Mouse (Mus musculus) skeletal muscle tissue, adult 2 months (tissue): ENCODE measurements around the gene Strn4.

Source experiments
- DNase-seq: peaks from one replicate; pipeline ENCODE4 v3.0.0-alpha.2; 2012; ENCODE audit warnings: low read depth, low spot score

The Strn4 gene

GRCm38 (mm10) chr7:16810920-16811648, 4.6 kb upstream of the Strn4 start:
- DNase-seq, result no peak

GRCm38 (mm10) chr7:16811649-16812070, 4.0 kb upstream of the Strn4 start:
- no peak for DNase-seq

GRCm38 (mm10) chr7:16812505-16812904, 3.2 kb upstream of the Strn4 start:
- no peak for DNase-seq

- peak; percentile 71 for DNase-seq
These were observed 387 bp downstream of the Strn4 start for GRCm38 (mm10) chr7:16816078-16816474.

- no peak for DNase-seq
These were observed 910 bp downstream of the Strn4 start, which contains the start of gene Fkrp for GRCm38 (mm10) chr7:16816475-16817122. Gene Fkrp, minus strand, starts transcription at chr7:16816732.

GRCm38 (mm10) chr7:16817693-16818092, 2.0 kb downstream of the Strn4 start:
- no peak for DNase-seq

- no peak for DNase-seq
These were observed 4.1 kb downstream of the Strn4 start for GRCm38 (mm10) chr7:16819794-16820193.

GRCm38 (mm10) chr7:16820271-16820763, 4.6 kb downstream of the Strn4 start:
- no peak for DNase-seq

GRCm38 (mm10) chr7:16821091-16821490, 5.4 kb downstream of the Strn4 start:
- DNase-seq, result no peak

GRCm38 (mm10) chr7:16821669-16822101, 6.0 kb downstream of the Strn4 start:
- no peak for DNase-seq

- DNase-seq, result peak; percentile 59
These were observed 8.0 kb downstream of the Strn4 start for GRCm38 (mm10) chr7:16823734-16824133.

- no peak for DNase-seq
These were observed 10.1 kb downstream of the Strn4 start for GRCm38 (mm10) chr7:16825785-16826184.

GRCm38 (mm10) chr7:16826571-16826970, 10.9 kb downstream of the Strn4 start:
- no peak for DNase-seq

GRCm38 (mm10) chr7:16827274-16827673, 11.6 kb downstream of the Strn4 start:
- no peak for DNase-seq

- DNase-seq, result no peak
These were observed 14.8 kb downstream of the Strn4 start for GRCm38 (mm10) chr7:16830449-16830848.

- no peak for DNase-seq
These were observed 22.5 kb downstream of the Strn4 start for GRCm38 (mm10) chr7:16837916-16838803.

- no peak for DNase-seq
These were observed 23.2 kb downstream of the Strn4 start for GRCm38 (mm10) chr7:16838804-16839426.

- DNase-seq, result no peak
These were observed 23.9 kb downstream of the Strn4 start for GRCm38 (mm10) chr7:16839427-16840108.

GRCm38 (mm10) chr7:16840109-16840491, 24.4 kb downstream of the Strn4 start:
- DNase-seq, result no peak

GRCm38 (mm10) chr7:16841078-16841477, 25.4 kb downstream of the Strn4 start:
- DNase-seq, result no peak
